Mouse (Mus musculus) brain, embryonic 14.5 days (tissue): Measurements from ENCODE around the gene Ets2. TPM values are rescaled to one million over a fixed set of nuclear protein-coding genes. Genes with fewer than 3 reads are reported as not detected.

ENCODE experiments used
- DNase-seq: peaks from one replicate; pipeline ENCODE4 v3.0.0-alpha.2; 2011; ENCODE audit warnings: low read depth
- CTCF ChIP-seq: fragments of 200-500 bp; IDR thresholded peaks from 2 replicates; pipeline ENCODE4 v1.5.1; 2012; ENCODE audit warnings: inconsistent platforms, mild to moderate bottlenecking, moderate library complexity, borderline replicate concordance; ENCODE audit not compliant: insufficient read depth, insufficient read length; ENCODE audit errors: extremely low read depth
- POLR2A ChIP-seq: fragments of 200-500 bp; IDR thresholded peaks from 2 replicates; pipeline ENCODE4 v1.6.1; 2012; ENCODE audit warnings: mild to moderate bottlenecking, inconsistent platforms, borderline replicate concordance; ENCODE audit not compliant: poor library complexity, insufficient read depth, insufficient read length, severe bottlenecking; ENCODE audit errors: extremely low read depth
- polyA plus RNA-seq: library from polyadenylated mRNA; depleted of rRNA; stranded (reverse); fragments of >200 nt; gene quantifications from 2 replicates; pipeline ENCODE4 v1.2.3, GENCODE M21; 2012; rRNA removed

The Ets2 gene
- polyA plus RNA-seq, result 12.7 and 18.3 TPM in 2 replicates

- DNase-seq, result peak; percentile 94
- TF ChIP-seq POLR2A (peak; percentile 55; the same call in 1 of the 2 replicates), CTCF (peak; percentile 94)
Measured at GRCm38 (mm10) chr16:95701802-95702561, at the start of gene Ets2. Ets2 (plus strand) TSS chr16:95702075.

- TF ChIP-seq POLR2A (no peak), CTCF (no peak)
- peak; percentile 81 for DNase-seq
Measured at GRCm38 (mm10) chr16:95654204-95654611, 47.7 kb upstream of the Ets2 start.

DNA sequence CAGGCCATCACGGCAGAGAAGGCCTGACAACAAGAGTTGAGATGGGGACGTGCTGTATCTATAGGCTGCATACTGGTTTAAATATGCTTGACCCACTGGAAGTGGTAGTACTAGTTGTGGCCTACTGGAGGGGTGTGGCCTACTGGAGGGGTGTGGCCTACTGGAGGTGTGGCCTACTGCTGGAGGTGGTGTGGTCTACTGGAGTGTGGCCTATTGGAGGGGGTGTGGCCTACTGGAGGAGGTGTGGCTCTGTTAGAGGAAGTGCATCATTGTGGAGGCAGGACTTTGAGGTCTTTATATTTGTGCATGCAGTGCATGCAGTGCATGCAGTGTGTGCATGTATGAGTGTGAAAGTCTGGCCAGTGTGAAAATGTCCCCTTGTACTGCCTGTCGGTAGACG is 45.3 kb upstream of the Ets2 start:
- no peak for TF ChIP-seq CTCF
- TF ChIP-seq POLR2A, result no peak
- DNase-seq, result no peak

DNA sequence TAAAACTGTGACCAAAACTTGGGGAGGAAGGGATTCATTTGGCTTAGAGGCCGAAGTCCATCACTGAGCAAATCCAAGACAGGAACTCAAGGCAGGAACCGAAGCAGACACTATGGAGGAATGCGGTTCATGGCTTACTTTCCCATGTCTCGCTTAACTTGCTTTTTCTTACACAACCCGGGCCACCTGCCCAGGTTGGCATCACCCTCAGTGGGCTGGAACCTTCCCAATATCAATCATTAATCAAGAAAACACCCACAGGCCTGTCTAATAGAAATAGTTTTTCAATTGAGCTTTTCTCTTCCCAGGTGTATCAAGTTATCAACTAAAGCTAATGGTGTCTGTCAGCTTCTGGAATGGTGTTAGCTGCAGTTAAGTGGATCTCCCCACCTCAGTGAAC is 44.7 kb upstream of the Ets2 start:
- TF ChIP-seq CTCF (no peak), POLR2A (no peak)
- no peak for DNase-seq

- DNase-seq, result no peak
- TF ChIP-seq POLR2A (no peak), CTCF (peak; percentile 20; the same call in 1 of the 2 replicates)
Measured at GRCm38 (mm10) chr16:95657756-95658155, 44.1 kb upstream of the Ets2 start.

- TF ChIP-seq POLR2A (no peak), CTCF (peak; percentile 58)
- DNase-seq, result no peak
Measured at GRCm38 (mm10) chr16:95658836-95659430, 42.9 kb upstream of the Ets2 start.

DNA sequence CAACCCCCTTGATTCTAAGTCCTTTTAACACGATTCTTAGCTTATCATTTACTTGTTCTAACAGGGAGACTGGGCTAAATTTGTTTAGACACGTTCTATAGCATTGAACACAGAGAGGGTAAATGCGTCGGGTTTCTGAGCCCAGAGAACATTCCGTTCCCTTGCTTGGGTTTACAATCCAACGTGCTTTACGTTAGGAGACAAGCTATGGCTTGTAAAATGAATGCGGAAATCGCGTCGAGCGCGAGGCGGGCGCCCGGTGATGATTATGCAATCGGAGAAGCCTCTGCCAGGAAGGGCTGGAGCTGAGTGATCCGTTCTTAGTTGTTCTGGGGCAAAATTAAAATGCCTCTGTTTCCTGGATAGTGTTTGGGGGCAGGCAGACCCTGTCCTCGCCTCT is 42.4 kb upstream of the Ets2 start:
- TF ChIP-seq CTCF, result no peak
- no peak for TF ChIP-seq POLR2A
- DNase-seq, result peak; percentile 27

- no peak for TF ChIP-seq POLR2A
- TF ChIP-seq CTCF, result no peak
- DNase-seq, result peak; percentile 25
Measured at GRCm38 (mm10) chr16:95660909-95661308, 41.0 kb upstream of the Ets2 start.

GRCm38 (mm10) chr16:95665472-95666131 is 36.3 kb upstream of the Ets2 start:
- TF ChIP-seq CTCF, result no peak
- TF ChIP-seq POLR2A, result no peak
- DNase-seq, result no peak

DNA sequence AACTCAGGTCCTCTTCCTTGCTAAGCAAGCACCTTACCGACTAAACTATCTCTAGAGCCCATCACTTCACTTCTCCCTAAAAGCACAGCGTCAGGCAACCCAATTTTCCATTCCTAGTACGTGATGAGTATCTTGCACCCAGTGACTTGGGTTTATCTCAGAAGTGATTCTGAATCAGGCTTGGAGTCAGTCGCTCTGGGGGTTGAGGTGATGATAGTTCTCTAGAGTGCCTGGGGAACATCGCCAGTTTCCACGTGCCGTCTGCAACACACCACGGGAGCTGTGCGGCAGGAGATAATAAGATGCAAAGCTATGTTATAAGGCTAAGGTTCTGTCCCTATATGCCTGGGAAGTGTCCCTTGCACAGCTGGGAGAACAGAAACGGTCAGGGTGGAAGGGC is 35.6 kb upstream of the Ets2 start:
- no peak for DNase-seq
- TF ChIP-seq CTCF, result no peak
- no peak for TF ChIP-seq POLR2A

- no peak for TF ChIP-seq POLR2A
- TF ChIP-seq CTCF, result no peak
- DNase-seq, result no peak
Measured at GRCm38 (mm10) chr16:95667395-95668150, 34.3 kb upstream of the Ets2 start.
